Mouse (Mus musculus): ENCODE measurements at regions not wholly inside any gene's neighbourhood (a gene's known extent, or its start where the extent isn't known, plus 50 kb on each side); places are given as distances from the start of the nearest gene placed in this dataset.

GRCm38 (mm10) chr10:60936659-60937516 is 105.5 kb upstream of the Unc5b start:
- in situ Hi-C loops (cut with MboI, MseI), result no loop called here

- in situ Hi-C loops (cut with MboI, MseI), result no loop called here
Measured at GRCm38 (mm10) chr10:60934297-60935286, 103.2 kb upstream of the Unc5b start.

GRCm38 (mm10) chr10:60933891-60934290 is 102.5 kb upstream of the Unc5b start:
- in situ Hi-C loops (cut with MboI, MseI), result no loop called here

- in situ Hi-C loops (cut with MboI, MseI), result no loop called here
Measured at GRCm38 (mm10) chr10:60932855-60933254, 101.5 kb upstream of the Unc5b start.

DNA sequence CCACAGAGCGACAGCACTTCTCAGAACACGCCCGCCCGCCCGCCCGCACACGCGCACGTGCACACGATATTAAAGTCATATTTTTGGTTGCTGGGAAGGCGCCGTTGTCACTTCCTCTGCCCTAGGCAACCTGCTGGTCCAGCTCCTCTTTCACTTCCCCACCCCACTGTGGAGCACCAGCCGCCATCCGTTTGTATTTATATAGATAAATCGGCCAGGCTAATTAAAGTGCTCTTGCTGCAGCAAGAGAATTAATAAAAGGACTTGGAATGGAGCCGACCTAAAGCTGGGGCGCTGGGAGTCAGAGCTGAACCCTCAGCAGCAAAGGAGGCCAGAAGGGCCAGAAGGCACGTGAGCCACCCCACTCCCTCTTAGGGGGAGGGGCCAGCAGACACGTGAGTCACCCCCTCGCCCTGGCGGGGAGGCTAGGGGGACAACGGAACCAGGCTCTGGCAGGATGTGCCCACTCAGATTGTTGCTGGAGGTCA is 100.6 kb upstream of the Unc5b start:
- in situ Hi-C loops (cut with MboI, MseI), result no loop called here

DNA sequence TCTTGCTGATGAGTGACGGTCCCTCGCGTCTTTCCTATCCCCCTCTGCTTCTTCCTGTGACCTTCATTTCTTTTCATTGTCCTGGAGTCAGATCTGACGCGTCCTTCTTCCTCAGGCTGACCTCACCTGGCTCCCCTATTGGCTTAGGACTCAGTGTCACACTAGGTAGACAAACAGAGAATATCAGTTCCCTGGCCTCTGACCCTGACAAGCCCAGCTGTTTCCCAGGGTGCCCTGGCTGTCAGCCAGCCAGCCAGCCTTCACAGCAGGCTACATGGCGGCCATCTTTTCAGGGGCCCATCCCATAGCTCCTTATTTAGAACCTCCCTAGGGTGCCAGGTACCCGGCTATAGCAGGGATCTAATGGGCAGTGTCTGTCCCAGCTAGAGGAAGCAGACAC is 97.3 kb upstream of the Unc5b start:
- in situ Hi-C loops (cut with MboI, MseI), result no loop called here

GRCm38 (mm10) chr10:60928164-60928563 is 96.8 kb upstream of the Unc5b start:
- in situ Hi-C loops (cut with MboI, MseI), result no loop called here

GRCm38 (mm10) chr10:60926632-60927031 is 95.3 kb upstream of the Unc5b start:
- in situ Hi-C loops (cut with MboI, MseI), result no loop called here

- in situ Hi-C loops (cut with MboI, MseI), result no loop called here
Measured at GRCm38 (mm10) chr10:60925644-60926043, 94.3 kb upstream of the Unc5b start.

DNA sequence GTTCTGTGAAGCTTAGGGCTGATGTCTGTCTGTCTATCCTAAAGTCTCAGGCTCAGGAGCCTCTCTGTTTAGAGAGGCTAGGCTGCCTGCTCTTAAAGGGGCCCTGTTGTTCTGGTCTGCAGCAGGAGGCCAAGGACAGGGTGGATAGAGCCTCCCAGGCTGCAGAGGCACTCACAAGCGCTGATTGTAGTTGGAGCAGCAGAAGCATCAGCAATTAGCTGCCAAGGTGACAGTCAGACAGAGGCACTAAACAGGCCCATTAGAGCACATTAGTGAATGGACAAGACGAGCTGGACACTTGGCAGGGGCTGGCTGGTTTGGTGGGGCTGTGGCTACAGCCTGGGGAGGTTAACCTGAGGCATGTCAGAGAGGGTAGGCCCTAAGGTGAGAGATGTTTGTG is 93.8 kb upstream of the Unc5b start:
- in situ Hi-C loops (cut with MboI, MseI), result no loop called here

DNA sequence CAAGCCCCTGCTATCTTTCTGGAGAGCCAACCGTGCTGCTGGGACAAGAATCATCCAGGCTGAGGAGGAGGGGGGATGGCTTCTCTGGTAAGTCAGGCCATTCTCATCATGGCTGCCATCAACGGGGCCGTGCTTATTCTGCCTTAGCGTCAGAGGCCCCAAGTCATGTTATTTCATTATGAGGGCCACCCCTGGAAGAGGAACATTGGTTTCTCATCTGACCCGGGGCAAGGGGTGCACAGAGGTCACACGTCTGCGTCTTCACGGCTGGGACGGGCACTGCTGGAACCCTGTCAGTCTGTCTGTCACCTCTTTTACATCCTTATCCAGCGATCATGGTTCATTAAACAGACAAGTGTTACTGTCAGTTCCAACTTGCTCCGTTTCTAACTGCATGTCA is 92.4 kb upstream of the Unc5b start:
- in situ Hi-C loops (cut with MboI, MseI), result loop anchor here (5.0 kb wide), 1 partner anchor 708 kb away; no protein-coding TSS in a partner anchor

DNA sequence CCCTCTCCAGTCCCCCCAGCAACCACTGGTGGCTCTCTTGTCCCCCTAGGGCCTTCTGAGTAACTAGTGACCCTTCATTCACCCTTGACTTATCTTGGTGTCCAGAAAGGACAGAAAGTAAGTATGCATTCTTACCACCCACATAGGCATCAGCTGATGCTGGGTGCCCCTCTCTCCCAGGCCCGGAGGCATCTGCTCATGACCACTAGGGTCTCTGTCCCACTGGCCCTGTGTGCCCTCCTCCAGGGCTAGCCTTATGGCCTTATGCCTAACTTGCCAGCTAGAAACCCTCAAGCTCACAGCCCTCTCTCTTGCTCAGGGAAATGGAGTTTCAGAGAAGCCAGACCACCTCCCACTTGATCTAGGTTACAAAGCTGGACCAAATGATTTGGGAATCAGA is 89.2 kb upstream of the Unc5b start:
- in situ Hi-C loops (cut with MboI, MseI), result loop anchor here (5.0 kb wide), 1 partner anchor 712 kb away; no protein-coding TSS in a partner anchor

GRCm38 (mm10) chr10:60918020-60918419 is 86.6 kb upstream of the Unc5b start:
- in situ Hi-C loops (cut with MboI, MseI), result no loop called here

DNA sequence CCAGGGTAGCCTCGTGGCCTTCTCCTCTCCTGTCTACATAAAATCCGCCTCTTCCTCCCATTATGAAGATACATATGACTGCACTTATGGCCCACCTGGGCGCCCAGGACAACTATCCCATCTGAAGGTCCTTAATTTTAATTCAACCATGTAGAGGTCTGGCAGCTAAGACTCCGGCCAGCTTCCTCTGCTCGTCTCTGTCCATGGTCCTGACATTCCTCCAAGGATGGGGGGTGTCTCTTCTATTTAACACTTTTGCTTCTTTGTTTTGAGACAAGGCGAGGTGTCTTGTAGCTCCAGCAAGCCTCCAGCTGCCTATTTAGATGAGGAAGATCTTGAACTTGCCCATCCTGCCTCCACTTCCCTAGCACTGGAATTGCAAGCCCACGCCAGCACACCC is 83.0 kb upstream of the Unc5b start:
- in situ Hi-C loops (cut with MboI, MseI), result no loop called here

GRCm38 (mm10) chr10:60913456-60913900 is 82.1 kb upstream of the Unc5b start:
- in situ Hi-C loops (cut with MboI, MseI), result no loop called here

DNA sequence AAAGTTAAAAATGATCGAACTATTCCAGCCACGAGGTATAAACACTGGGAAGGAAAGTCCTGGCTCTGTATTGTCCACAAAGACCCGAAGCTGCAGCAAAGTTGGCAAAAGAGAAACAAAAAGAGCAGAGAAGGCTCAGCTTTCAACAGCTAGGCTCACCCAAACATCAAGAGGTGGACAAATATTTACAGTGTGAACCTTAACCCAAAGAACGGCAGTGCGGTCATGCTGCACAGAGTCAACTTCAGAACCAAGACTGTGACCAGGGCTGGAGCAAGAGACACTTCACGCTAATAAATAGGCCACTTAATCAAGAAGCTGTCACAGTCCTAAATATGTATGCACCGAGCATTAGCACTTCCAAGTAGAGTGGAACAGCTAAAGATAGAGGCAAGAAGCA is 73.0 kb upstream of the Unc5b start:
- in situ Hi-C loops (cut with MboI, MseI), result no loop called here

- in situ Hi-C loops (cut with MboI, MseI), result no loop called here
Measured at GRCm38 (mm10) chr10:60900992-60901391, 69.6 kb upstream of the Unc5b start.

DNA sequence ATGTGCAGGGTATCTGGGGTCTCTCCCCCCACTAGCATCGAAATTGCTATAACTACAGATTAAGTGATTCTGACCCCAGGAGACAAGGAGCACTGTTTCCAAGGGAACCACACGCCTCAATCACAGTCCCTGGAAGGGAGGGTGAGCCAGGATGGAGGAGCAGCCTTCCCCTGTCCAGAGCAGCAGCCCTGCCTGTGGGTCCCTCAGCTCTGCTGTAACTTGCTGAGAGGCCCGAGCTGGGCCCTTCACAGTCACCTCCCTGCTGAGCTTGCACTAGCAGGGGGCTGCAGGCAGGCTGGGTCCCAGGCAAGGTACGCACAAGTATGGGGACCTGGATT is 62.4 kb upstream of the Unc5b start:
- in situ Hi-C loops (cut with MboI, MseI), result no loop called here

- in situ Hi-C loops (cut with MboI, MseI), result no loop called here
Measured at GRCm38 (mm10) chr10:60893130-60893809, 61.9 kb upstream of the Unc5b start.

DNA sequence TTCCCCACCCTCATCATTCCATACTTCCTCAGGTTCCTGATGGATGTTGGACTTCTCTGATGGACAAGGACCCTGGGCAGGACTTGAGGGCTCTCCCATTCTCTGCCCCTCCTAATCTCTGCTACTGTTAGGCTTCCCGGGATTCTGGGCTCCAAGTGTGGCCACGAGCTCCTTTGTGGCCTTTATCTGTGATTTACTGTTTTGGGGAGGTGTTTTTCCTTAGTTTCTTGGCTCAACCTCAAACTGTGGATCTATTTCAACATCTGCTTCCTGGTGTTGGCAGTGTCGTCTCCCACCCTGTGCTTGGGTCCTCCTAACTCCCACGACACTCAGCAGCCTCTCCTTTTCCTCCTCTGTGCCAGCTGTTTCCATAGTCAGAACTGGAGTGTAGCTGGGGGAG is 61.3 kb upstream of the Unc5b start:
- in situ Hi-C loops (cut with MboI, MseI), result no loop called here

DNA sequence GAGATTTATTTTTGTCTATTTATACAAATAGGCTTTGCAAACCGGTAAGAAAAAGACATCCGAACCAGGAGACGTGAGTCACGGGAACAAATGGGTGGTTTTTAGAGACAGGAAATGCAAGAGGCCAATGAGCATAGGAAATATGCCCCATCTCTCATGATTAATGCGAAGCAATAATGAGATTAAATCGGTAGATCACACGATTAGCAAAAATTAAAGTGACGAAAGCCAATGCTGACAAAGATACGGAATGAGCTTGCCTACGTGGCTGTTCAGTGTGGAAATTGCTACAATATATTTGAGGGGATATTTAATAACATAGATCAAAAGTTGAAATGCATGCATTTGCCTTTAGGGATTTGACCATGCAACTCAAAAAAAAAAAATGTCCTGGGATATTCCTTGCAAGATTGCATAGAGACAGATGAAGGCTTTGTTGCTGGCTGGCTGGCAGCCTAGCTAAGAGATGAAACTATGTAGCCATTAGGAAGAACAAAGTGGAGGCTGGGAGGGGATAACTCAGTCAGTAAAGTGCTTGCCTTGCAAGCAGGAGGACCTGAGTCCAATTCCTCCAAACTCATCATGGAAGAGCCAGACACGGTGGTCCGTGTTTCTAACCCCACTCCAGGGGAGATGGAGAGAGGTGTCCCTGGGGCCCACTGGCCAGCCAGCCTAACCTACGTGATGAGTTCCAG is 60.2 kb upstream of the Unc5b start:
- in situ Hi-C loops (cut with MboI, MseI), result no loop called here
